Mouse (Mus musculus): ENCODE measurements at regions not wholly inside any gene's neighbourhood (a gene's known extent, or its start where the extent isn't known, plus 50 kb on each side); places are given as distances from the start of the nearest gene placed in this dataset.

DNA sequence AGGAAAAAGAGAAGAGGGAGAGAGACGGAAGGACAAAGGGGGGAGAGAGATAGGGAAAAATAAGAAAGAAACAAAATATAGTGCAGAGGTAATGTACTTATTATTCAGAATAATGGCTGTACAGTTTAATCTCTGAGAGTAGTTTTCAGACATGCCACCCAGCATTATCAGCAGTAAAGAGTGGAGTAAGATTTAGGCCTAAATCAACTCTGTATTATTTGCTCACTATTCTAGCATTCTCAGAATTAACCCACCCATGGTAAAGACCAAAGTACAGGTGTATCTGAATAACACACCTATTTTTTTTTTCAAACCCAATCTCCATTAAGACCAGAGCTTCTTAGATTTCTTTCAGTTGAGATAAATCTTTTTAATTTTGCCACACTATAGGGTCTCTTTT is 177.7 kb upstream of the Gm11114 start:
- DNase-seq (ENCODE audit: low spot score in 2 of 2) = no peak

- no peak for DNase-seq (ENCODE audit: low spot score in 2 of 2)
Measured at GRCm38 (mm10) chr9:85136715-85137582, 175.6 kb upstream of the Gm11114 start.

- DNase-seq (ENCODE audit: low spot score in 2 of 2) = no peak
Measured at GRCm38 (mm10) chr9:85139891-85140290, 172.7 kb upstream of the Gm11114 start.

DNA sequence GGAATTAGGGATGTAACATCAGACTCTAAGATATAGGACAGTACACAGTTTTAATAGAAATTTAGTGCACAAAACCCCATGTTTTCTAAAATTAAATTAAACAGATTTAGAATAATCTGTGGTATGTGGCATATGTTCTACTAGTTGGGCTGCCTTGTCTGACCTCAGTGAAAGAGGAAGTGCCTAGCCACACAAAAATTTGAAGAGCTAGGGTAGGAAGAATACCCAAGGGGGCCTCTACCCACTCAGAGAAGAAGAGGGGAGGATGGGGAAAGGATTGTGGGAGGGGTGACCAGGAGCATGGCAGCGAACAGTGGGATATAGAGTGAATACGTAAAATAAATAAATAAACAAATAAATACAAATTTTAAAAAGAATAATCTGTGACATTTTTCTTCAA is 168.2 kb upstream of the Gm11114 start:
- DNase-seq (ENCODE audit: low spot score in 2 of 2) = no peak

DNA sequence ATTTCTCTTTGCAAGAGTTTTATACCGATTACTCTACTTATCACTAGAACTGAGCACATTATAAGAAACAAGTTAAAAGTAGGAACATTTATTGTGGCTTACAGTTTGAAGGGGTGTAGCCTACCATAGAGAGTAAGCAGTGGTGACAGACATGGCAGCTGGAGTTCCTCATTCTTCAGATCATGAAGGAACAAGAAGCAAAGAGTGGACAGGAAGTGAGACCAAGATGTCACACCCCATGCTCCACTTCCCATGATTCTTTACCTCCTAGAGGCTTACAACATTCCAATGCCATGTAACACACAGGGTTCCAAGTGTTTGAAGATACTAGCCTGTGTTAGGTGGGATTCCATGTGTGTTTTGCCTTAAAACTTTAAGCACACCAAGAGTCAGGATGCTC is 146.9 kb upstream of the Gm11114 start:
- DNase-seq (ENCODE audit: low spot score in 2 of 2) = no peak

DNA sequence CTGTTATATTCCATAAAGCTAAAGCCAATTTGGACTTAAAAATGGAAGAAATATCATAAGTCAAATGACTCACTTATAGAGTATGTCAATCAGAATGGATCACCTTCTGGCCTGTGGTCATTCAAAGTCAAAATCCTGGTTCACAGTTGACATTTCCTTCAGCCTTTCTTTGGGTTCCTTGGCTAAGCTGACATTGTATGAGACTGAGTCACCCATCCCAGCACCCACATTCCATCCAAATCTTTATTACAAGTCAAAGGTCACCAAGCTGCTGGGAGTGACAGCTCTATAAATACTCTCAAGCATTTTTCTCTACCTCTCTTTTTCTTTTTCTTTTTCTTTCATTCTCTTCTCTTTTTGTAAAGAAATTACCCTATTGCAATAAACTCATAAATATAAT is 145.3 kb upstream of the Gm11114 start:
- DNase-seq (ENCODE audit: low spot score in 2 of 2) = no peak

DNA sequence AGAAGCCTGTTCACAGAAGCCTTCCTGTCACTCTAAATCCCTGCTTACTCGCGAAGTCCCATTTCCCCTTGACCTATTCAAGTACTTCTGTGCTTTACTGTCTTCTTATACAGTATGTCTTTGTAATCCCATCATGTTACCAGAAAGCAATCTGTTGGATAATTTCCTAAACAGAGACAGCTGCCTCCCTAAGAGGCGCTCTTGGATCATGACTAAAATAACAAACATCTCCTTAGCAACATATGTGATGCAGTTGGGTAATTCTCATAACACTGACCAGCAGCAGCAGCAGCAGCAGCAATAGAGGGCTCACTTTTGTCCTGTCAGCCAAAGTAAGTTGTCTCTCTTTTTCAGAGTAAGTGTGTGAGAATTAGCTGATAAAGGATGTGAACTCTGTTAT is 138.1 kb upstream of the Gm11114 start:
- DNase-seq (ENCODE audit: low spot score in 2 of 2) = peak in 1 of 2 experiments; percentile 1

- DNase-seq (ENCODE audit: low spot score in 2 of 2) = no peak
Measured at GRCm38 (mm10) chr9:85201202-85201601, 111.4 kb upstream of the Gm11114 start.

DNA sequence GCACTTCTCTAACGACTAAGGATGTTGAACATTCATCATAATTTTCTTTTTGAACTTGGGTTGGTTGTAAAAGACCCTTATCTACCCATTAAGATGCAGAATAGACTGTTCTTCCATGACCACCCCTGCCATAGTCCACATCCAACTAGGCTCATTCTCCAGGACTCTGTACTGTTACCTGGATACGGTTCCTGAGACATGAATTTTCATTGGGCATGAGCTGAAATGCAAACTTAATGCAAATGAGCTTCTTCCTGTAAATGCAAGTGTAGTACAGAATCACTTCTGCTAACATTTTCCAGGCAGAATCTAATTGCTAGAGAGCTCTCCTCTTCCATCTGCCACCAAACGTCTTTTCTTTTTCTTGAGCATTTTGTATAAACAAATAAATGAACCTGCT is 87.7 kb upstream of the Gm11114 start:
- no peak for DNase-seq (ENCODE audit: low spot score in 2 of 2)
